Mouse (Mus musculus): ENCODE measurements around the gene Epha7.

Gene Epha7

DNA sequence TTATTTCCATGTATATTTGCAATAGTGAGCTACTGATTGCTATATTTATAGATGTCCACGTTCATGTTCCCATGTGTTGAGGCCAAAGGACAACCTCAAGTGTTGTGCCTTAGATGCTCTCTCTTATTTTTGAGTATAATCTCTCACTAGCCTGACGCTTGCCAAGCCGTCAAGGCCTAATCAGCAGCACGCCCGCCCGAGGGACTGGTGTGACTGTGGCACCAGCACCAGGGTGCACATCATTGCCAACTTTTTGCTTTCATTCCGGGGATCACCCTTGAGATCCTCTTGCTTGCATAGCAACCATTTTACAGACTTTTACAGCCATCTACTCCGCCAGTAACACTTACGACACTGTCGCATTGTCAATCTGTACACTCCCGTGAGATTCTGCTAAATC is 86.9 kb downstream of the Epha7 start:
- no peak for DNase-seq (ENCODE audit: low spot score)

- DNase-seq (ENCODE audit: low spot score), result no peak
Observed at GRCm38 (mm10) chr4:28901496-28901895, 88.6 kb downstream of the Epha7 start.

GRCm38 (mm10) chr4:28902004-28902704 is 89.2 kb downstream of the Epha7 start:
- DNase-seq (ENCODE audit: low spot score), result peak; percentile 13

DNA sequence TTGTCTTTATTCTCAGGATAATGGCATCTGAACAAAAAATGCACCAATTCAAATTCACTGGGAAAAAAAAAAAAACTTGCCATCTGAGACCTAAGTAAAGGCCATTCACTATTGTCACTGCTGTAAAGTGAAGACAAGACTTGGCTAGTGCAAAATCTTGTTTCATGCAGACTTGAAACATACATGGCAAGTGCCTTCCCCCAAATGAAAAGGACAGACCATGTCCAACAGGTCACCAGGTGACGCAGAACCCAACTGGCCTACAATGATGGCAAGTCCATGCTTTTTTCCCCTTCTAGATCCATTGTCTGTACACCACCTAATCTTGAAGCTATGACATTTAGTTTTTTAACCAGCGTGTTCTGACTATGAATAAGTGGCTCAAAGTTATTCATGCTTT is 94.1 kb downstream of the Epha7 start:
- DNase-seq (ENCODE audit: low spot score), result no peak

GRCm38 (mm10) chr4:28910127-28910526 is 97.2 kb downstream of the Epha7 start:
- DNase-seq (ENCODE audit: low spot score), result no peak

GRCm38 (mm10) chr4:28912028-28912427 is 99.1 kb downstream of the Epha7 start:
- no peak for DNase-seq (ENCODE audit: low spot score)

- DNase-seq (ENCODE audit: low spot score), result no peak
Observed at GRCm38 (mm10) chr4:28913613-28914012, 100.7 kb downstream of the Epha7 start.

DNA sequence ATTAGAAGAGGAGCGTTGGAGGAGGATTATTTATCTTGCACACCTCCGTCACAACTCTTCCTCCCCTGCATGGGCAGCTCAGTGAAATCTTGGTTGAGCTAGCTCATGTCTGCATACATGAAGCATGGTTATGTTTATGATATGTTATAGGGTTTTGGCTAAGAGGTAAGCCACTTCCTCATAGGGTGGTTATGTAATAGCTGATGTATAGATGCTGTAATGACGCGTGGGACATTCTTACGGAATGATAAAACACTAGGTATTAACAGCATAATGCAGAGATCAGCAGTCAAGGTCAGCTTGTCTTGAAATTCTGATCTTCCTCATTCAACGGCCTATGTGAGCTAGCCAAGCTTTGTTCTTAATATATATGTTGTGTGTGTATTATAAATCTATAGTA is 107.7 kb downstream of the Epha7 start:
- no peak for DNase-seq (ENCODE audit: low spot score)

DNA sequence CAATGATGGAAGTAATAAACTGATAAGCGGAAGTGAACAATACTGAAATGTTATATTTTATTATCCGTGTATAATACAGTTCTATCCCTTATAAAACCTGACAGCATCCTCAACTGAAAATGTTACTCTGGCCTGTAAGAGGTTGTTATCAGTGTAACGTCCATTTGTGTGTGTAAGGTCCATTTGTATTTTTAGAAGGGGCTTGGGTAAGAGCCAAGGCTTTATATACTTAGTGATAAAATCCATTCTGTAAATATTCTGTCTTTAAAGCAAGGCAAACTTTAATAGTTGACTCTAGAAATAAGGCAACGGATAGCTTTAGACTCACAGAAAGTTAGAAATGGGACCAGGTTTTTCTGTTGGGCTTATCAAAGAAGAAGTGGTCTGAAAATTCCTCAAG is 113.1 kb downstream of the Epha7 start:
- no peak for DNase-seq (ENCODE audit: low spot score)

GRCm38 (mm10) chr4:28933431-28933830 is 120.5 kb downstream of the Epha7 start:
- DNase-seq (ENCODE audit: low spot score), result no peak

- DNase-seq (ENCODE audit: low spot score), result peak; percentile 39
Observed at GRCm38 (mm10) chr4:28934802-28935201, 121.9 kb downstream of the Epha7 start.

GRCm38 (mm10) chr4:28935567-28935966 is 122.6 kb downstream of the Epha7 start:
- peak; percentile 28 for DNase-seq (ENCODE audit: low spot score)

GRCm38 (mm10) chr4:28940710-28941109 is 127.8 kb downstream of the Epha7 start:
- no peak for DNase-seq (ENCODE audit: low spot score)

GRCm38 (mm10) chr4:28944237-28944636 is 131.3 kb downstream of the Epha7 start:
- no peak for DNase-seq (ENCODE audit: low spot score)

DNA sequence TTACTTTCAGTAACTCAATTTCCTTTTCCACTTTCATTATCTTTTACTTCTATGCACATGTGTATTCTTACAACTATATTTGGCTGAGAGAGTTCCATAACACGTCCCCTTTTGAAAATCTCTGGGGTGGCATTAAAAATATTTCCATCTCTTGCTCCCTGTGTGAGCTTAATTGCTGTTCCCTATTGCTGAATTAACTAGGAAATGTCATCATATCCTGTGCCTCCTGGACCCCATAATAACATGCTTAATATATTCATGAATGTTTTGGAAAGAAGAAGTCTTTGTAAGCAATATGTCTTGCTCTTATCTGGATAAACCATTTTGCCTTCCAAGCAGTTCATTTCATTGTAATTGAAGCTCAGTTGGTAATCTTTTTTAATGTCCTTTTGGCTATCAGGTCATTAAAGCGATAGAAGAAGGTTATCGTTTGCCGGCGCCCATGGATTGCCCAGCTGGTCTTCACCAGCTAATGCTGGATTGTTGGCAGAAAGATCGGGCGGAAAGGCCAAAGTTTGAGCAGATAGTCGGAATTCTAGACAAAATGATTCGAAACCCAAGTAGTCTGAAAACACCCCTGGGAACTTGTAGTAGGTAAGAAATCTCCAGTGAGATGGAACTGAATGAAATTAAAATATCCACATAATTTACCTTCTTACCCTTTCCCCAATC is 148.1 kb downstream of the Epha7 start:
- DNase-seq (ENCODE audit: low spot score), result no peak

DNA sequence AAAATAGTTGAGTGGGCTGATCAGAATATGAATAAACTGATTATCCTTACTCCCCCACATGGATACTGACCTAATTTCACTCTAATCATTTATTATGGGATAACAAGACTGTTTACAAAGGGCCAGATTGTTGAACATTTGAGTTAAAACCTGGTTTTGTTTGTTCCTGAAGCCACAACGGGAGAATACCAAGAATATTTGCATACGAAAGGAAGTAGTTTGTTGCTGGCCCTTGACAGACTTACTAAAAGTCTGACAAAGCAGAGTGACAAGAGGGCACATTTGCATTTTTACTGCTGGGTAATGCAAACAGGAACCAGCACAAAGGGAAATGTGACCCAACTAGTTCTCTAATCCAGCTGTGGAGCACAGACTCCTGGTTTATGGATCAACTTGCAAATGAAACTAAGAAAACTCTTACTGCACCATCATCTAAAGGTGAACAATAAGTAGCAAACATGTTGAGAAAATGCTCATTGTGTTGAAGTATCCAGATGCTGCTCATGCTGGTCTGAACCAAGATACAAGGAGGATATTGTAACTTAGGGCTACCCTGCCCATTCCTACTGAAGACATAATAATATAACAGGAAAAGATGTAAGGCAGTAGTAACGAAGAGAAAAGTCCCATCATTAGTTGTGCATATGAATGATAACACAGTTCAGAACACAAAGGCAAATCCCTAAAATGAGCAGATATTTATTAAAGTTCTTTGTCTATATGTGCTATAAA is 154.8 kb downstream of the Epha7 start:
- DNase-seq (ENCODE audit: low spot score), result no peak

GRCm38 (mm10) chr4:28998462-28999286 is 185.7 kb downstream of the Epha7 start:
- DNase-seq (ENCODE audit: low spot score), result peak; percentile 3

- no peak for DNase-seq (ENCODE audit: low spot score)
Observed at GRCm38 (mm10) chr4:28999287-28999595, 186.3 kb downstream of the Epha7 start.

- no peak for DNase-seq (ENCODE audit: low spot score)
Observed at GRCm38 (mm10) chr4:29010333-29010732, 197.4 kb downstream of the Epha7 start.

Data from retina, embryonic 14.5 days (tissue).